Mouse (Mus musculus) retina, adult 2 months (tissue): ENCODE data around the gene Hoxb6.

Source experiments
- DNase-seq: peaks from one replicate; pipeline ENCODE4 v3.0.0-alpha.2; 2012; ENCODE audit warnings: low read depth, low spot score

The Hoxb6 gene

GRCm38 (mm10) chr11:96285771-96286738 lies 6.2 kb upstream of the Hoxb6 start, which contains the start of gene Hoxb7:
Gene Hoxb7, plus strand, starts transcription at chr11:96286623.
- no peak for DNase-seq

- no peak for DNase-seq
These were observed 5.4 kb upstream of the Hoxb6 start for GRCm38 (mm10) chr11:96286739-96287385.

GRCm38 (mm10) chr11:96287411-96287810 lies 4.9 kb upstream of the Hoxb6 start:
- DNase-seq: no peak

GRCm38 (mm10) chr11:96288455-96289221 lies 3.6 kb upstream of the Hoxb6 start:
- DNase-seq: no peak

GRCm38 (mm10) chr11:96289293-96289692 lies 3.0 kb upstream of the Hoxb6 start:
- no peak for DNase-seq

GRCm38 (mm10) chr11:96289837-96290236 lies 2.4 kb upstream of the Hoxb6 start:
- DNase-seq: no peak

GRCm38 (mm10) chr11:96290705-96291355 lies 1.4 kb upstream of the Hoxb6 start:
- no peak for DNase-seq

- no peak for DNase-seq
These were observed 457 bp downstream of the Hoxb6 start for GRCm38 (mm10) chr11:96292565-96293301.

- no peak for DNase-seq
These were observed 1.1 kb downstream of the Hoxb6 start for GRCm38 (mm10) chr11:96293302-96293921.

- peak; percentile 22 for DNase-seq
These were observed 2.2 kb downstream of the Hoxb6 start for GRCm38 (mm10) chr11:96294245-96295091.

- no peak for DNase-seq
These were observed 3.0 kb downstream of the Hoxb6 start for GRCm38 (mm10) chr11:96295092-96295835.

- no peak for DNase-seq
These were observed 4.7 kb downstream of the Hoxb6 start for GRCm38 (mm10) chr11:96296997-96297396.

GRCm38 (mm10) chr11:96297428-96297827 lies 5.2 kb downstream of the Hoxb6 start:
- DNase-seq: no peak

- DNase-seq: no peak
These were observed 5.8 kb downstream of the Hoxb6 start for GRCm38 (mm10) chr11:96297968-96298635.

GRCm38 (mm10) chr11:96298895-96299667 lies 6.8 kb downstream of the Hoxb6 start:
- DNase-seq: no peak

- DNase-seq: no peak
These were observed 7.5 kb downstream of the Hoxb6 start for GRCm38 (mm10) chr11:96299781-96300180.

- DNase-seq: no peak
These were observed 8.2 kb downstream of the Hoxb6 start for GRCm38 (mm10) chr11:96300354-96301063.
